Mouse (Mus musculus): ENCODE measurements around the gene Ripply1.

GRCm38 (mm10) chrX:139778886-139779285 is 3.3 kb downstream of the Ripply1 start:
- TF ChIP-seq POLR2A (IDR thresholded peaks at IDR 0.05; ENCODE audit: extremely low read depth, insufficient read depth, low read length) (no peak), CTCF (IDR thresholded peaks at IDR 0.05; ENCODE audit: low read depth, low read length) (no peak)
